Mouse (Mus musculus): ENCODE measurements at regions not wholly inside any gene's neighbourhood (a gene's known extent, or its start where the extent isn't known, plus 50 kb on each side); places are given as distances from the start of the nearest gene placed in this dataset.
A peak's percentile ranks its signal among the peaks of the same experiment; 100 is the strongest.
"Not testable (repeated sequence)": the region's sequence is repeated elsewhere in the genome, so short reads cannot be mapped to it uniquely, and the experiment has no call there.

- DNase-seq = no peak
These were observed 264.9 kb upstream of the Pum3 start for GRCm38 (mm10) chr19:27694478-27694877.

GRCm38 (mm10) chr19:27693706-27694105 lies 264.1 kb upstream of the Pum3 start:
- no peak for DNase-seq

GRCm38 (mm10) chr19:27692944-27693343 lies 263.3 kb upstream of the Pum3 start:
- no peak for DNase-seq

- no peak for DNase-seq
These were observed 253.8 kb upstream of the Pum3 start for GRCm38 (mm10) chr19:27683426-27683825.

GRCm38 (mm10) chr19:27679427-27679826 lies 249.8 kb upstream of the Pum3 start:
- DNase-seq = no peak

- DNase-seq = no peak
These were observed 243.1 kb upstream of the Pum3 start for GRCm38 (mm10) chr19:27672679-27673190.

- DNase-seq = no peak
These were observed 233.7 kb upstream of the Pum3 start for GRCm38 (mm10) chr19:27663296-27663695.

- no peak for DNase-seq
These were observed 211.4 kb upstream of the Pum3 start for GRCm38 (mm10) chr19:27641001-27641400.

GRCm38 (mm10) chr19:27633105-27633504 lies 203.5 kb upstream of the Pum3 start:
- DNase-seq = no peak

- DNase-seq = no peak
These were observed 198.0 kb upstream of the Pum3 start for GRCm38 (mm10) chr19:27627626-27628025.

GRCm38 (mm10) chr19:27617522-27617921 lies 187.9 kb upstream of the Pum3 start:
- DNase-seq = no peak

- DNase-seq = no peak
These were observed 177.3 kb upstream of the Pum3 start for GRCm38 (mm10) chr19:27606933-27607332.

- no peak for DNase-seq
These were observed 173.7 kb upstream of the Pum3 start for GRCm38 (mm10) chr19:27603296-27603695.

- no peak for DNase-seq
These were observed 171.9 kb upstream of the Pum3 start for GRCm38 (mm10) chr19:27601551-27601950.

GRCm38 (mm10) chr19:27600386-27600785 lies 170.8 kb upstream of the Pum3 start:
- DNase-seq = not testable (repeated sequence)

- DNase-seq = peak; percentile 4
These were observed 170.1 kb upstream of the Pum3 start for GRCm38 (mm10) chr19:27599639-27600308.

GRCm38 (mm10) chr19:27598350-27598749 lies 168.7 kb upstream of the Pum3 start:
- DNase-seq = no peak

GRCm38 (mm10) chr19:27585566-27585965 lies 155.9 kb upstream of the Pum3 start:
- no peak for DNase-seq

- DNase-seq = no peak
These were observed 152.5 kb upstream of the Pum3 start for GRCm38 (mm10) chr19:27582111-27582500.

- DNase-seq = peak; percentile 22
These were observed 151.9 kb upstream of the Pum3 start for GRCm38 (mm10) chr19:27581362-27582110.

- no peak for DNase-seq
These were observed 146.9 kb upstream of the Pum3 start for GRCm38 (mm10) chr19:27576478-27576877.

- no peak for DNase-seq
These were observed 137.3 kb upstream of the Pum3 start for GRCm38 (mm10) chr19:27566929-27567328.

- no peak for DNase-seq
These were observed 136.4 kb upstream of the Pum3 start for GRCm38 (mm10) chr19:27566060-27566459.

GRCm38 (mm10) chr19:27564086-27564485 lies 134.5 kb upstream of the Pum3 start:
- no peak for DNase-seq
